Mouse (Mus musculus) heart, embryonic 10.5 days (tissue): Measurements from ENCODE around the gene Eps8l2. TPM values are rescaled to one million over a fixed set of nuclear protein-coding genes. Genes with fewer than 3 reads are reported as not detected.

Source experiments
- DNase-seq: peaks from one replicate; pipeline ENCODE4 v3.0.0-alpha.2; 2017; ENCODE audit warnings: low spot score
- H3K27ac ChIP-seq: fragments of 300-500 bp; sonication (generic); 2 replicates; pipeline ENCODE4 v1.5.1; 2016; ENCODE audit warnings: mild to moderate bottlenecking
- H3K27me3 ChIP-seq: fragments of 300-500 bp; sonication (generic); 2 replicates; pipeline ENCODE4 v1.6.1; 2016; ENCODE audit warnings: mild to moderate bottlenecking; ENCODE audit not compliant: poor library complexity, insufficient read depth, severe bottlenecking
- H3K36me3 ChIP-seq: fragments of 300-500 bp; sonication (generic); 2 replicates; pipeline ENCODE4 v1.6.1; 2016; ENCODE audit warnings: mild to moderate bottlenecking, moderate library complexity
- H3K4me1 ChIP-seq: fragments of 300-500 bp; sonication (generic); 2 replicates; pipeline ENCODE4 v1.6.1; 2016; ENCODE audit warnings: mild to moderate bottlenecking
- H3K4me3 ChIP-seq: fragments of 300-500 bp; sonication (generic); 2 replicates; pipeline ENCODE4 v1.5.1; 2016; ENCODE audit warnings: mild to moderate bottlenecking, moderate library complexity
- H3K9me3 ChIP-seq: fragments of 300-500 bp; sonication (generic); 2 replicates; pipeline ENCODE4 v1.6.1; 2016; ENCODE audit warnings: mild to moderate bottlenecking, moderate library complexity
- WGBS: fragments of 180-500 bp; shearing (Covaris S2); methylation state at CpG from one replicate; pipeline ENCODE4 v1.1.7; 2016; 5-methylcytosine and 5-hydroxymethylcytosine counted together
- polyA plus RNA-seq: library from polyadenylated mRNA; unstranded; fragments of >200 nt; fragmentation: Nextera tagmentation; extraction: Ambion mirVana; gene quantifications from 2 replicates; pipeline ENCODE4 v1.2.1, GENCODE M21; 2016

Gene Eps8l2
- polyA plus RNA-seq, 1 experiment from 2014 or later: 8.2 TPM

DNA sequence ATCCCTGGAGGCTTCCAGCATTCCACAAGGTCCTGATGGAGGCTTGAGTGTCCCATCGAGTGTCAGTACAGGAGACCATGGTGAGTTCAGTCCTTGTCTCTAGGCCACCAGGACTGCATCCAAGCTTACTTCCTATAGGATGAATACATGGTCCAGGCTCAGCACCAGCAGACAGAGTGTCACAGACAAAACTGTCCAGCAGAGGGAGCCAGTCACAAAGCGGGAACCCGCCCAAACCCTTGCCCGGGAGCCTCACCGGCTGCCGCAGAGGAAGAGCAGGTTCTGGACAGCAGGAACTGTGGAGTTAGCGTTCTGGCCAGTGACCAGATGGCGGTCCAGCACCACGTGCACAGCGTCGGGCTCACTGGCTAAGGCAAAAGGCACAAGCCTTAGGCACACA lies 70.2 kb downstream of the Eps8l2 start:
- Histone ChIP-seq H3K27me3 (no peaks in the 10 kb centered on the region), H3K27ac (no peak overlapping the region), H3K9me3 (no peaks in the 10 kb centered on the region), H3K4me3 (no peak overlapping the region), H3K36me3 (peaks cover 34% of the 10 kb centered on the region), H3K4me1 (peaks cover 14% of the 10 kb centered on the region)
- peak; percentile 94 for DNase-seq
- WGBS: 17% methylated on average over 11 of the region's 11 CpGs

GRCm38 (mm10) chr7:141410631-141411030 lies 72.0 kb downstream of the Eps8l2 start:
- H3K27me3 ChIP-seq: no peaks in the 10 kb centered on the region
- H3K36me3 ChIP-seq: peaks cover 34% of the 10 kb centered on the region
- 91% methylated on average over 8 of the region's 8 CpGs for WGBS
- no peaks in the 10 kb centered on the region for H3K9me3 ChIP-seq
- H3K4me3 ChIP-seq: no peak overlapping the region
- no peak overlapping the region for H3K27ac ChIP-seq
- peaks cover 19% of the 10 kb centered on the region for H3K4me1 ChIP-seq
- DNase-seq: no peak

GRCm38 (mm10) chr7:141411667-141412066 lies 73.0 kb downstream of the Eps8l2 start:
- Histone ChIP-seq H3K36me3 (peaks cover 34% of the 10 kb centered on the region), H3K4me3 (no peak overlapping the region), H3K27ac (no peak overlapping the region), H3K27me3 (no peaks in the 10 kb centered on the region), H3K9me3 (no peaks in the 10 kb centered on the region), H3K4me1 (peaks cover 19% of the 10 kb centered on the region)
- WGBS: 85% methylated on average over 1 of the region's 1 CpGs
- DNase-seq: no peak

Other genes starting within 250 kb of the Eps8l2 start
- gene Sigirr, start 238.3 kb upstream of the Eps8l2 start, polyA plus RNA-seq: 3.0 and 5.7 TPM in 2 replicates
- gene Ano9, start 221.1 kb upstream of the Eps8l2 start, polyA plus RNA-seq: 0.42 and 0.97 TPM in 2 replicates
- gene Ptdss2, start 216.5 kb upstream of the Eps8l2 start, polyA plus RNA-seq: 87.8 and 91.1 TPM in 2 replicates
- 103 and 105 TPM in 2 replicates for gene Rnh1, start 166.0 kb upstream of the Eps8l2 start, polyA plus RNA-seq
- gene Hras, start 144.9 kb upstream of the Eps8l2 start, polyA plus RNA-seq: 89.6 and 92.6 TPM in 2 replicates
- gene Lrrc56, start 144.7 kb upstream of the Eps8l2 start, polyA plus RNA-seq: 3.3 and 6.7 TPM in 2 replicates
- gene Lmntd2, start 124.8 kb upstream of the Eps8l2 start, polyA plus RNA-seq: 1.4 and 2.1 TPM in 2 replicates
- 22.6 and 41.4 TPM in 2 replicates for gene Rassf7, start 123.0 kb upstream of the Eps8l2 start, polyA plus RNA-seq
- 73.5 and 84.7 TPM in 2 replicates for gene Phrf1, start 110.1 kb upstream of the Eps8l2 start, polyA plus RNA-seq
- gene Irf7, start 72.4 kb upstream of the Eps8l2 start, polyA plus RNA-seq: 0.39 and 0.60 TPM in 2 replicates
- not detected in 2 replicates for gene Cdhr5, start 62.1 kb upstream of the Eps8l2 start, polyA plus RNA-seq
- 1.7 and 5.0 TPM in 2 replicates for gene Sct, start 59.7 kb upstream of the Eps8l2 start, polyA plus RNA-seq
- 0.13 TPM in 1 of 2 replicates, not detected in the other for gene Drd4, start 46.9 kb upstream of the Eps8l2 start, polyA plus RNA-seq
- gene Deaf1, start 11.2 kb upstream of the Eps8l2 start, polyA plus RNA-seq: 35.6 and 39.4 TPM in 2 replicates
- gene Tmem80, start 11.1 kb upstream of the Eps8l2 start, polyA plus RNA-seq: 39.5 and 41.2 TPM in 2 replicates
- gene Taldo1, start 53.3 kb downstream of the Eps8l2 start, polyA plus RNA-seq: 270 and 285 TPM in 2 replicates
- gene Gatd1, start 75.3 kb downstream of the Eps8l2 start, polyA plus RNA-seq: 29.5 and 37.4 TPM in 2 replicates
- 13.7 and 23.5 TPM in 2 replicates for gene Cend1, start 90.6 kb downstream of the Eps8l2 start, polyA plus RNA-seq
- gene Slc25a22, start 99.0 kb downstream of the Eps8l2 start, polyA plus RNA-seq: 22.6 and 30.8 TPM in 2 replicates
- 18.0 and 18.2 TPM in 2 replicates for gene Pidd1, start 105.1 kb downstream of the Eps8l2 start, polyA plus RNA-seq
- 882 and 900 TPM in 2 replicates for gene Rplp2, start 108.5 kb downstream of the Eps8l2 start, polyA plus RNA-seq
- gene Pnpla2, start 116.3 kb downstream of the Eps8l2 start, polyA plus RNA-seq: 28.3 and 38.9 TPM in 2 replicates
- 14.0 and 14.6 TPM in 2 replicates for gene Cracr2b, start 122.2 kb downstream of the Eps8l2 start, polyA plus RNA-seq
- gene Cd151, start 128.5 kb downstream of the Eps8l2 start, polyA plus RNA-seq: 23.1 and 38.2 TPM in 2 replicates
- gene Polr2l, start 136.3 kb downstream of the Eps8l2 start, polyA plus RNA-seq: 73.2 and 74.5 TPM in 2 replicates
- gene Tspan4, start 136.4 kb downstream of the Eps8l2 start, polyA plus RNA-seq: 69.0 and 70.8 TPM in 2 replicates
- gene Chid1, start 201.0 kb downstream of the Eps8l2 start, polyA plus RNA-seq: 40.5 and 45.3 TPM in 2 replicates
- 79.5 and 79.9 TPM in 2 replicates for gene Ap2a2, start 223.3 kb downstream of the Eps8l2 start, polyA plus RNA-seq